Mouse (Mus musculus) embryonic facial prominence, embryonic 15.5 days (tissue): ENCODE measurements around the gene Msl1. TPM values are rescaled to one million over a fixed set of nuclear protein-coding genes. Genes with fewer than 3 reads are reported as not detected.

ENCODE experiments used
- ATAC-seq: fragments of 200-750 bp; cut with Nextera tagmentation; 2 replicates; pipeline ENCODE4 v1.8.0; 2017; ENCODE audit warnings: low read depth, moderate TSS enrichment; ENCODE audit not compliant: insufficient number of reproducible peaks, low FRiP score, low TSS enrichment
- H3K27ac ChIP-seq: fragments of 300-500 bp; sonication (generic); replicated peaks from 2 replicates; pipeline ENCODE4 v1.5.1; 2015; ENCODE audit warnings: mild to moderate bottlenecking, inconsistent platforms
- H3K27me3 ChIP-seq: fragments of 300-500 bp; sonication (generic); 2 replicates; pipeline ENCODE4 v1.6.1; 2015; ENCODE audit warnings: inconsistent platforms
- H3K36me3 ChIP-seq: fragments of 300-500 bp; sonication (generic); 2 replicates; pipeline ENCODE4 v1.6.1; 2015; ENCODE audit warnings: mild to moderate bottlenecking, inconsistent platforms
- H3K4me1 ChIP-seq: fragments of 300-500 bp; sonication (generic); 2 replicates; pipeline ENCODE4 v1.6.1; 2015; ENCODE audit warnings: inconsistent platforms
- H3K4me2 ChIP-seq: fragments of 300-500 bp; sonication (generic); replicated peaks from 2 replicates; pipeline ENCODE4 v1.6.1; 2015; ENCODE audit warnings: mild to moderate bottlenecking, inconsistent platforms
- H3K4me3 ChIP-seq: fragments of 300-500 bp; sonication (generic); replicated peaks from 2 replicates; pipeline ENCODE4 v1.5.1; 2015; ENCODE audit warnings: mild to moderate bottlenecking, inconsistent platforms
- H3K9ac ChIP-seq: fragments of 300-500 bp; sonication (generic); 2 replicates; pipeline ENCODE4 v1.6.1; 2015; ENCODE audit warnings: inconsistent platforms
- H3K9me3 ChIP-seq: fragments of 300-500 bp; sonication (generic); replicated peaks from 2 replicates; pipeline ENCODE4 v1.6.1; 2016; ENCODE audit warnings: inconsistent platforms
- WGBS: fragments of 180-500 bp; shearing (Covaris S2); methylation state at CpG from one replicate; pipeline ENCODE4 v1.1.7; 2015; 5-methylcytosine and 5-hydroxymethylcytosine counted together
- polyA plus RNA-seq: library from polyadenylated mRNA; unstranded; fragments of >200 nt; fragmentation: Nextera tagmentation; extraction: Ambion mirVana; gene quantifications from 2 replicates; pipeline ENCODE4 v1.2.1, GENCODE M21; 2015

The Msl1 gene
- polyA plus RNA-seq, 1 experiment from 2014 or later = 28.7 TPM

DNA sequence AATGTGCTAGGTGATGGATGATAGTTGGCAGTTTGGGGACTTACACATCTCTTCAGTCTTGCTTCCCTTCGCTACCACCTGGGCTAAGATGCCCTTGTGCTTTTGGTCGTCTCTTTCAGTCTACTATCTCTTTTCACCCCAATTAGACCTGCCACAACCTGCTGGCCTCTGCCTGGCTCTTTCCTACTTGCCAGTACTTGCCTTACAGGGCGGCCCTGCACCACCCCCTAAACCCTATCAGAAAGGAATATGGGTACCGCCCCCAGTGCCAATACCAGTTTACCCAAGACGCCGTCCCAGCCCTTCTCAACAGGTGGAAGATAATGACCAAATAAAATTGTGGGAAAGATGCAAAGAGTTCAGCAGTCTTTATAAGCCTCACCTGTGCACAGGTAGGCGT, 40.8 kb downstream of the Msl1 start:
- Histone ChIP-seq H3K27ac (peak overlapping the region; percentile 81; the same call in 1 of the 2 replicates), H3K9me3 (no peaks in the 10 kb centered on the region)

DNA sequence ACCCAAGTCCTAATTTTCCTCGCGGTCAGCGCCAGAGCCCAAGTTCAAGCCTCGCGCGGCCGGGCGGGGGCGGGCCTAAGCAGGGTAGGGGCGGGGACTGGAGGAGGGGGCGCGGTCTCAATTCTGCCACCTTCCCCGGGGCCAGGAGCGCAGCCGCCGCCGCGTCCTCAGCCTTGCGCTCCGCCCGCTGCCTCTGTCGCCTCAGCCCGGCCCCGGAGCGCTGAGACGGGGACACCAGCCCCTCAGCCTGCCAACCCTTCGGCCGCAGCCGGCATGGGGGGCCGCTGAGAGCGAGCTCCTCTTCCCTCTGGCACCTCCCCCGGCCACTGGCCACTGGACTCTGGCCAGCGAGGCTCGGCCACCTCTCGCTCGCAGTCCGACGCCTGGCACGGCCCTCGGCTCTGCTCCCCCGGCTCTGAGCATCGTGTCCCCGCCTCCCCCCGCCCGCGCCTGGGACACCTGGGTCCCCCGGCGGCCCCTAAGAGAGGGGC, 41.4 kb downstream of the Msl1 start, which contains the start of gene Rapgefl1:
Gene Rapgefl1 (plus strand): TSS at position 135 of the 491 bp plus-strand sequence.
- WGBS = under 1% methylated on average over 48 of the region's 48 CpGs

More for the DNA sequence above, 40.8 kb downstream of the Msl1 start:
- H3K4me2 ChIP-seq = peak overlapping the region; percentile 97
- peaks cover 37% of the 10 kb centered on the region for H3K36me3 ChIP-seq
- peaks cover 9% of the 10 kb centered on the region; the same call in 1 of the 2 replicates for H3K27me3 ChIP-seq
- H3K4me1 ChIP-seq = peaks cover 43% of the 10 kb centered on the region
- 0 out of 2 replicates have a peak, but pooled peaks have one; percentile 3 for ATAC-seq
- no peak overlapping the region for H3K9ac ChIP-seq
- 23% methylated on average over 7 of the region's 7 CpGs for WGBS
- peak overlapping the region; percentile 75 for H3K4me3 ChIP-seq

DNA sequence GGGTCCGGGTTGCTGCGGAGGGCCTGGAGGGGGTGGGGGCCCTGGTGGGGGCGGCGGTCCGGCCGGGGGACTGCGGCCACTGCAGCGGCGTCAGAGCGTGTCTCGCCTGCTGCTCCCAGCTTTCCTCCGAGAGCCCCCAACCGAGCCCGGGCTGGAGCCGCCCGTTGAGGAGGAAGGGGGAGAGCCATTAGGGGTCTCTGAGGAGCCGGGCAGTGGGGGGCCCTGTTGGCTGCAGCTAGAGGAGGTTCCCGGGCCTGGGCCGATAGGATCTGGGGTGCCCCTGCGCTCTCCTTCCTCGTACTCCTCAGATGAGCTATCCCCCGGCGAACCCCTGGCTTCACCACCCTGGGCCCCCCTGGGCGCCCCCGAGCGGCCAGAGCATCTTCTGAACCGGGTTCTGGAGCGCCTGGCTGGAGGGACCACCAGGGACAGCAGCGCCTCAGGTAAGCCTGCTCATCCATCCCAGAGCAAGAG, 42.0 kb downstream of the Msl1 start:
- Histone ChIP-seq H3K4me2 (peak overlapping the region; percentile 97), H3K36me3 (peaks cover 26% of the 10 kb centered on the region), H3K9ac (peak overlapping the region; percentile 61), H3K4me1 (peaks cover 43% of the 10 kb centered on the region), H3K4me3 (peak overlapping the region; percentile 75), H3K27me3 (peaks cover 9% of the 10 kb centered on the region; the same call in 1 of the 2 replicates), H3K27ac (peak overlapping the region; percentile 81), H3K9me3 (no peaks in the 10 kb centered on the region)
- WGBS = 2% methylated on average over 20 of the region's 29 CpGs
- ATAC-seq = no peak

More for the DNA sequence above, 41.4 kb downstream of the Msl1 start, which contains the start of gene Rapgefl1:
- peak within 1 kb of the TSS; percentile 97 for H3K4me2 ChIP-seq
- peak within 1 kb of the TSS; percentile 75 for H3K4me3 ChIP-seq
- peak within 1 kb of the TSS; percentile 61 for H3K9ac ChIP-seq
- H3K9me3 ChIP-seq = no peaks in the 10 kb centered on the region
- H3K4me1 ChIP-seq = peaks cover 43% of the 10 kb centered on the region
- ATAC-seq = peak; percentile 81
- H3K36me3 ChIP-seq = peaks cover 32% of the 10 kb centered on the region
- H3K27me3 ChIP-seq = peaks cover 9% of the 10 kb centered on the region; the same call in 1 of the 2 replicates
- H3K27ac ChIP-seq = peak within 1 kb of the TSS; percentile 81

DNA sequence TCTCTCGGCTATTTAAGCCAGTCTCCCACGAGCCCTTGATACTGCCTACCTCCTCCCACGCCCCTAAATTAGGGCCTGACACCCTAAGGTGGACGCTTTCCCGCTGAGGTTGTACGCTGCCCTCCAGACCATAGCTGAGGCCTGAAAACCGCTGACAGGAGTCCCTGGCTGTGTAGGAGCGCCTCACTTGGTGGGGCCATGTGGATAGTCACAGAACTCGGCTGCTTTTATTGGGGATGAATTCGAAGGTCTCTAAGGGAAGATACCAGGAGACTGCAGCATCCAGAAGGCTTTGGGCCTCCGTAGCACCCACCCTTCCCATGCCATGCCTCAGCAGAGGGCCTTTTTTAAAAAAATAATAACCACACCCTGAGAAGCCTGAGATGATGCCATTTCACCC, 42.6 kb downstream of the Msl1 start:
- Histone ChIP-seq H3K36me3 (peaks cover 20% of the 10 kb centered on the region), H3K4me1 (peaks cover 43% of the 10 kb centered on the region), H3K9ac (no peak overlapping the region), H3K4me2 (peak overlapping the region; percentile 97), H3K27ac (peak overlapping the region; percentile 81; the same call in 1 of the 2 replicates), H3K9me3 (no peaks in the 10 kb centered on the region), H3K4me3 (peak overlapping the region; percentile 75), H3K27me3 (peaks cover 9% of the 10 kb centered on the region; the same call in 1 of the 2 replicates)
- no peak for ATAC-seq
- 44% methylated on average over 11 of the region's 11 CpGs for WGBS

DNA sequence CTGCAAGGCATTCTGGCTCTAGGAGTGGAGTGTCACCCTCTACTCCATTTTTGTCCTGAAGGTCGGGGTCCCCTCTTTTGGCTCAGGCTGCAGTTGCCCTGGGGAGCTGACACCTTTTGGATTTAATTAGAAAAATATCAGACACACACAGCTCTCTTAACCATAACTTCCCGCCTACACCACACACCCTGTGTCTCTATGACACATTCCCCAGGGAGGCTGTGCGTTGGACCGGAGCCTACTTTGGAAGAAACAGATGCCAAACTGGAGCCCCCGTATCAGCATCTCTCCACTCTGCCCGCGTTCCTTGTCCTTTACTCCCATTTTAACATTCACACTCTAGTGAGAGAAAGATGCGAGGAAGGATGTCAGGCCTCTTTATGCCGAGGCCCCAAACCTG, 43.2 kb downstream of the Msl1 start:
- Histone ChIP-seq H3K27ac (0 out of 2 replicates have a peak overlapping the region, but pooled peaks have one; percentile 81), H3K27me3 (peaks cover 9% of the 10 kb centered on the region; the same call in 1 of the 2 replicates), H3K9me3 (no peaks in the 10 kb centered on the region), H3K4me2 (peak overlapping the region; percentile 97), H3K9ac (no peak overlapping the region), H3K4me1 (peaks cover 43% of the 10 kb centered on the region), H3K4me3 (peak overlapping the region; percentile 75), H3K36me3 (peaks cover 14% of the 10 kb centered on the region)
- ATAC-seq = no peak
- 54% methylated on average over 9 of the region's 9 CpGs for WGBS

DNA sequence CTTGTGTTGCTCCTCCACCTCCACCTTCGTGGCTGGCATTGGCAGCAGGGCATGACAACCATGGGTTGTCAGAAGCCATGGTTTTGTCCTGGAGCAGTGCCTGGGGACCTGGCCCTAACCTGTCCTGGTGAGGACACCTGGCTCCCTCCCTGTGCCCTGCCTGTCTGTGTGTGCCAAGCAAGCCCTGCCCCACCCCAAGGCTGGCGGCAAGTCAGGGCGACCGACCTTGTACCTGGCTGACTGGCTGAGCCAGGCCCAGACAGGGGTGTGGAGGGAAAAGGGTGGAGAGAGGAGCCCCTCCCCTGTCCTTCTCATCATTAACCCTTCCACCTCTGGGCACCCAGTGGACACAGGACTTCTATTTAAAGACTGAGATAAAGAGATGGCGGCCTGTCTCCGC, 44.1 kb downstream of the Msl1 start:
- Histone ChIP-seq H3K27ac (no peak overlapping the region; the same call in 1 of the 2 replicates), H3K9me3 (no peaks in the 10 kb centered on the region), H3K27me3 (peaks cover 9% of the 10 kb centered on the region; the same call in 1 of the 2 replicates), H3K9ac (no peak overlapping the region), H3K4me1 (peaks cover 43% of the 10 kb centered on the region), H3K4me3 (no peak overlapping the region), H3K36me3 (peaks cover 5% of the 10 kb centered on the region; the same call in 1 of the 2 replicates), H3K4me2 (peak overlapping the region; percentile 97)
- WGBS = 29% methylated on average over 6 of the region's 6 CpGs
- no peak for ATAC-seq

DNA sequence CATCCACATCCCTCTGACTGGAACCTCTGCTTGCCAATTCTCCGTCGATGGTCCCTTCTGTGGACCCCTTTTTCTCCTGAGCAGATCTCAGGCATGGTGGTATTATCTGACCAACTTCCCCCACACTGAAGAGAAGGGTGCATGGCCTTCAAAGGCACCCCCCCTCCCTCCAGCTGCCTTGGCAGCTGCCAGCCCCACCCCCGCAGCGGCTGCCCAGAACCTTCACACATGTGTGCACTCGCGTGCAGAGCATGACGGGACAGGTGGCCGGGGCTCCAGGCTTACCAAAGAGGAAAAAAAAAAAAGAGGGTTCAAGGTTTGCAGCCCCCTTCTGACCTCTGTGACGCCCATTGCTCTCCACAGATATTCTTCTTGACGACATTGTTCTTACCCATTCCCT, 44.6 kb downstream of the Msl1 start:
- peak overlapping the region; percentile 97 for H3K4me2 ChIP-seq
- no peaks in the 10 kb centered on the region for H3K9me3 ChIP-seq
- peaks cover 9% of the 10 kb centered on the region; the same call in 1 of the 2 replicates for H3K27me3 ChIP-seq
- no peak overlapping the region for H3K4me3 ChIP-seq
- H3K27ac ChIP-seq = no peak overlapping the region; the same call in 1 of the 2 replicates
- WGBS = 35% methylated on average over 10 of the region's 10 CpGs
- H3K36me3 ChIP-seq = 0 out of 2 replicates have a peak, but pooled peaks cover 4% of the 10 kb centered on the region
- peaks cover 43% of the 10 kb centered on the region for H3K4me1 ChIP-seq
- ATAC-seq = no peak
- no peak overlapping the region for H3K9ac ChIP-seq

DNA sequence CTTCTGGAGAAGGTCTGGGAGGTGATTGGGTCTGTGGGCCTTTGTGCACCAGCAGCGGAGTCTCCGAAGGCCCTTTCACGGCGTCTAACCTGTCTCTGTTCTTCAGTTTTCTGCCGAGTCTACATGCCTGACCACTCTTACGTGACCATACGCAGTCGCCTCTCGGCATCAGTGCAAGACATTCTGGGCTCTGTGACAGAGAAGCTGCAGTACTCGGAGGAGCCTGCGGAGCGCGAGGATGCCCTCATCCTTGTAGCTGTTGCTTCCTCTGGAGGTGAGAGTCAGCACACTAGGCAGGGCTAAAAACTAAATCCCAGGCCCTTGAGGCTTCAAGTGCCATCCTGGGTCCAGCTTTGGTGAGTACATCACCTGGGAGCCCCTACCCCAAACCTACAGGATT, 50.7 kb downstream of the Msl1 start:
- Histone ChIP-seq H3K4me1 (peaks cover 18% of the 10 kb centered on the region), H3K36me3 (peaks cover 7% of the 10 kb centered on the region; the same call in 1 of the 2 replicates), H3K27me3 (no peaks in the 10 kb centered on the region), H3K4me2 (no peak overlapping the region), H3K27ac (no peak overlapping the region), H3K9ac (no peak overlapping the region), H3K9me3 (no peaks in the 10 kb centered on the region), H3K4me3 (no peak overlapping the region)
- no peak for ATAC-seq
- WGBS = 58% methylated on average over 13 of the region's 13 CpGs

DNA sequence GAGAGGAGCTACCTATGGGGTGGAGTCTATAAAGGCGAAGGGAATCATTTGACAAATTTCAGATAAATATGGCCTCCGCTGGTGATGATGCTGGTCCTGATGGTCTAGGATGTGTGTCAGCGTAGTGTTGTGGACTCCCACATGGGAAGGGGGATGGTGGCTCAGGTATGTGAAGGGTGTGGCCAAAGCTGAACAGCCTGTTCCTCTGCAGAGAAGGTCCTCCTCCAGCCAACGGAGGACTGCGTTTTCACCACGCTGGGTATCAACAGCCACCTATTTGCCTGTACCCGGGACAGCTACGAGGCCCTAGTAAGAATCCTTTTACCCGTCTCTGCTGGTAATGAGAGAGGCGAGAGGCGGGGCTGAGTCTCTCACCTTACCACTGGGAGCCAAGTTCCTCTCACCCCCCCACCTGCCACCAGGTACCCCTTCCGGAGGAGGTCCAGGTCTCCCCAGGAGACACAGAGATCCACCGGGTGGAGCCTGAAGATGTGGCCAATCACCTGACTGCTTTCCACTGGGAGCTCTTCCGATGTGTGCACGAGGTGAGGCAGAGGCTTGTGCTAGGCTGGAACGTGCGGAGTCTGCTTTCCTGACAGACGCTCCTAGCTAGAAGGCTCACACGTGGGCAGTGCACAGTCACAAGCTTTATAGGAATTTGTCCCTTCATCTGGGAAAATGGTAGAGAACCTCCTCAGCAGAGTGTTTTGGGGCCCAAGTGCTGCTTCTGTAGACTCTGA, 51.7 kb downstream of the Msl1 start:
- Histone ChIP-seq H3K36me3 (peaks cover 11% of the 10 kb centered on the region; the same call in 1 of the 2 replicates), H3K9ac (no peak overlapping the region), H3K4me1 (peaks cover 18% of the 10 kb centered on the region), H3K27ac (no peak overlapping the region), H3K4me3 (no peak overlapping the region), H3K27me3 (no peaks in the 10 kb centered on the region), H3K4me2 (no peak overlapping the region), H3K9me3 (no peaks in the 10 kb centered on the region)
- WGBS = 63% methylated on average over 19 of the region's 19 CpGs
- no peak for ATAC-seq

DNA sequence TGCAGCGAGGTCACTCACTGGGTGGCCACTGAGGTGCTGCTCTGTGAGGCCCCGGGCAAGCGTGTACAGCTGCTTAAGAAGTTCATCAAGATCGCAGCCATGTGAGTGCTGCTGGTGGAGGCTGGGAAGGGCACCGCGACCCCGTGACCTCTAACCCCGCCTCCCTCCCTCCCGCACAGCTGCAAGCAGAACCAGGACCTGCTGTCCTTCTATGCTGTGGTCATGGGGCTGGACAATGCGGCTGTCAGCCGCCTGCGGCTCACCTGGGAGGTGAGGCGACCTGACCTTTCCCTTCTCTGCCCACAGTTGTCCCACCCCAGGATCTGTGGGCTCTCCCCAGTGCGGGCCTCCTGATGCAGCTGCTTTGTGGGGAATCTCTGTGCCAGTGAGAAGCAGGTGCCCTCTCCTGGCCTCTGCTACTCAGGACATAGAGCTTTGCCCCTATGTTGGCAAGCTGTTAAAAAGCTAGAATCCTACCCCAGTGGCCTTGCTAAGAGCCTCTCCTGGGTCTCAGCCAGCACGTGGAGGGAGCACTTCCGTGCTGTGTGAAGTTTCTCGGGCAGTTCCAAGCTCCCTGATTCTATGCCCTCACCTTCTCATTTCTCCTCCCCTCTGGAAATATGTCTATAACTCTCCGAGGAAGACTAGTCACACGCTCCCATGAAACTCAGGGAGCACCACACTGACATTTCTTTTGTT, 54.0 kb downstream of the Msl1 start:
- Histone ChIP-seq H3K4me1 (peaks cover 24% of the 10 kb centered on the region), H3K27ac (no peak overlapping the region), H3K4me3 (no peak overlapping the region), H3K27me3 (no peaks in the 10 kb centered on the region), H3K9ac (no peak overlapping the region), H3K4me2 (no peak overlapping the region), H3K36me3 (peaks cover 11% of the 10 kb centered on the region; the same call in 1 of the 2 replicates), H3K9me3 (no peaks in the 10 kb centered on the region)
- ATAC-seq = no peak
- 15% methylated on average over 19 of the region's 19 CpGs for WGBS
